Comparison of ENCODE assay signal across 15 mouse cellular contexts in the genomic region with DNA sequence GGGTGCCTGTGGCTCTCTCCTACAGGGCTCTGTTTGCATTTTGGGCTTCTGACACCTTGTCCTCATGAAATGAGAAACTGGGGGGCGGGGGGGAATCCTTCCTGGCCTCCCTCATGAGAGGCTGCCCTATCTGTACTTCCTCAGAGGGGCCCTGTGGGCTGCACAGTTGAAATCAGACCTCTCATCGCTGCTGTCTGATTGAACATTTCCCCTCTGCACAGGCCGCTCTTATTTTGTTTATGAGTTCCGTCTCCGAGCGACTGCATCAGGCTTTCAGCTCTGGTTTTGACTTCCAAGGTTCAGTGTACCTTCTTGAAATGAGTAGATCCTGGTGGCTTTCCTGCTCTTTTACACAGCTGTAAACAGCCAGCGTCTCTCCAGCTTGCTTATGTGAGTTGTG. TPM values are rescaled to one million over a fixed set of nuclear protein-coding genes. Genes with fewer than 3 reads are reported as not detected.
DNase-seq lines count a peak whose midpoint lies in the region; ATAC-seq lines count a peak whose summit lies in the region.
"Had no signal": no experiment of that assay in that cellular context is flagged by ENCODE, and none has a peak within 500 bp of the region (broad histone marks: within the 10 kb centered on the region; RNA-seq: fewer than 3 reads in every experiment).

No protein-coding gene starts in this region.

- H3K27me3 ChIP-seq in hindbrain, embryonic 10.5 days (ENCODE audit: insufficient read depth, poor library complexity, severe bottlenecking), result no peaks in the 10 kb centered on the region; the same call in 1 of the 2 replicates
- H3K27me3 ChIP-seq in hindbrain, embryonic 13.5 days, result no peaks in the 10 kb centered on the region
- peaks cover 21% of the 10 kb centered on the region for H3K27me3 ChIP-seq in embryonic facial prominence, embryonic 10.5 days (replicated peaks; ENCODE audit: low read depth, poor library complexity, severe bottlenecking)
- H3K27me3 ChIP-seq: neural tube, embryonic 15.5 days; Patski had no signal

- H3K4me3 ChIP-seq in hindbrain, embryonic 10.5 days, result no peak overlapping the region
- H3K4me3 ChIP-seq in hindbrain, embryonic 13.5 days, result no peak overlapping the region
- H3K4me3 ChIP-seq in embryonic facial prominence, embryonic 10.5 days, result no peak overlapping the region
- H3K4me3 ChIP-seq: layer of hippocampus, adult 2 months; liver, embryonic 12.5 days; neural tube, embryonic 15.5 days had no signal

- H3K4me1 ChIP-seq in hindbrain, embryonic 10.5 days (replicated peaks), result peaks cover 19% of the 10 kb centered on the region
- H3K4me1 ChIP-seq in hindbrain, embryonic 13.5 days (replicated peaks), result 0 out of 2 replicates have a peak, but pooled peaks cover 5% of the 10 kb centered on the region
- peaks cover 25% of the 10 kb centered on the region for H3K4me1 ChIP-seq in embryonic facial prominence, embryonic 10.5 days

- H3K27ac ChIP-seq in hindbrain, embryonic 10.5 days, result peak overlapping the region; percentile 2; the same call in 1 of the 2 replicates
- no peak overlapping the region for H3K27ac ChIP-seq in hindbrain, embryonic 13.5 days
- peak overlapping the region; percentile 54 for H3K27ac ChIP-seq in embryonic facial prominence, embryonic 10.5 days (replicated peaks)
- H3K27ac ChIP-seq: hindbrain, embryonic 14.5 days; layer of hippocampus, adult 2 months; liver, embryonic 12.5 days; neural tube, embryonic 15.5 days had no signal

- H3K36me3 ChIP-seq in hindbrain, embryonic 10.5 days, result no peaks in the 10 kb centered on the region
- no peaks in the 10 kb centered on the region for H3K36me3 ChIP-seq in hindbrain, embryonic 13.5 days
- no peaks in the 10 kb centered on the region for H3K36me3 ChIP-seq in embryonic facial prominence, embryonic 10.5 days (replicated peaks)
- H3K36me3 ChIP-seq: liver, embryonic 12.5 days; neural tube, embryonic 15.5 days had no signal

- DNase-seq in hindbrain, embryonic 10.5 days (ENCODE audit: low spot score), result no peak
- peak; percentile 34 for DNase-seq in embryonic facial prominence, embryonic 10.5 days (ENCODE audit: low spot score)
- peak; percentile 30 for DNase-seq in forelimb bud, embryonic 11.5 days (ENCODE audit: low read depth, low spot score)
- DNase-seq in frontal cortex, postnatal 14 days (ENCODE audit: low spot score in 2 of 2), result no peak
- DNase-seq in testis, postnatal 10 days (ENCODE audit: low spot score), result no peak
- DNase-seq: cerebellum, adult 11-12 months; kidney, adult 18-20 months had no signal

- WGBS in hindbrain, embryonic 10.5 days, result 77% methylated on average over 7 of the region's 7 CpGs
- WGBS in hindbrain, embryonic 13.5 days, result 83% methylated on average over 7 of the region's 7 CpGs
- 63% methylated on average over 7 of the region's 7 CpGs for WGBS in embryonic facial prominence, embryonic 10.5 days

- no peak overlapping the region for H3K4me2 ChIP-seq in hindbrain, embryonic 13.5 days
- H3K4me2 ChIP-seq: hindbrain, embryonic 14.5 days; liver, embryonic 12.5 days; neural tube, embryonic 15.5 days had no signal

- H3K9ac ChIP-seq in hindbrain, embryonic 13.5 days, result no peak overlapping the region
- H3K9ac ChIP-seq: hindbrain, embryonic 14.5 days; liver, embryonic 12.5 days; neural tube, embryonic 15.5 days had no signal

- ATAC-seq in hindbrain, embryonic 13.5 days (ENCODE audit: low FRiP score), result no peak
- peak; percentile 73 for ATAC-seq in megakaryocyte progenitor cell, adult 5-6 weeks (replicated peaks; ENCODE audit: poor library complexity)
- ATAC-seq: liver, embryonic 12.5 days; midbrain, embryonic 16.5 days; Patski had no signal

- H3K9me3 ChIP-seq in hindbrain, embryonic 10.5 days, result no peaks in the 10 kb centered on the region
- H3K9me3 ChIP-seq in hindbrain, embryonic 13.5 days, result no peaks in the 10 kb centered on the region
- H3K9me3 ChIP-seq in embryonic facial prominence, embryonic 10.5 days, result no peaks in the 10 kb centered on the region
- H3K9me3 ChIP-seq: liver, embryonic 12.5 days; neural tube, embryonic 15.5 days had no signal

RNA-seq across cellular contexts. Expression of a gene that starts 40.4 kb away (rescaled TPM):
- polyA plus RNA-seq in hindbrain, embryonic 10.5 days (2016; fragmentation: Nextera tagmentation; extraction: Ambion mirVana), result 10.5 and 11.8 TPM in 2 replicates
- 6.1 and 7.9 TPM in 2 replicates for polyA plus RNA-seq in hindbrain, embryonic 13.5 days (2015; fragmentation: Nextera tagmentation; extraction: Ambion mirVana)
- polyA plus RNA-seq in embryonic facial prominence, embryonic 10.5 days (2016; fragmentation: Nextera tagmentation; extraction: Ambion mirVana), result 9.3 and 10.1 TPM in 2 replicates
- 1.0 and 1.6 TPM in 2 replicates for total RNA-seq in megakaryocyte progenitor cell, adult 5-6 weeks (2015)
- 1.6 and 5.0 TPM in 2 replicates for total RNA-seq in megakaryocyte progenitor cell, adult 5-6 weeks (2017)

Comparison
In these comparisons a context has a peak if more than half of its experiments do, and no peak if none do; other contexts are left out.
1. DNase-seq: peak in embryonic facial prominence, embryonic 10.5 days (single experiment) and forelimb bud, embryonic 11.5 days (single experiment); none in hindbrain, embryonic 10.5 days (single experiment), frontal cortex, postnatal 14 days (0 of 2) and testis, postnatal 10 days (single experiment).